Mouse (Mus musculus) cortical plate, adult 2 months (tissue): ENCODE results near the gene Wipf3.

ENCODE experiments used
- CTCF ChIP-seq: fragments of 200-500 bp; IDR thresholded peaks from 2 replicates; pipeline ENCODE4 v1.5.1; 2011; ENCODE audit warnings: mild to moderate bottlenecking, control low read depth, low read length; ENCODE audit not compliant: insufficient read depth; ENCODE audit errors: extremely low read depth
- POLR2A ChIP-seq: fragments of 200-500 bp; IDR thresholded peaks from 2 replicates; pipeline ENCODE4 v1.6.1; 2011; ENCODE audit warnings: mild to moderate bottlenecking, low read length, control low read depth; ENCODE audit not compliant: insufficient read depth; ENCODE audit errors: extremely low read depth

GRCm38 (mm10) chr6:54391765-54392164, 37.6 kb upstream of the Wipf3 start:
- peak; percentile 62 for TF ChIP-seq CTCF
- no peak for TF ChIP-seq POLR2A
